8 mouse cellular contexts compared by ENCODE assay signal in the genomic region with DNA sequence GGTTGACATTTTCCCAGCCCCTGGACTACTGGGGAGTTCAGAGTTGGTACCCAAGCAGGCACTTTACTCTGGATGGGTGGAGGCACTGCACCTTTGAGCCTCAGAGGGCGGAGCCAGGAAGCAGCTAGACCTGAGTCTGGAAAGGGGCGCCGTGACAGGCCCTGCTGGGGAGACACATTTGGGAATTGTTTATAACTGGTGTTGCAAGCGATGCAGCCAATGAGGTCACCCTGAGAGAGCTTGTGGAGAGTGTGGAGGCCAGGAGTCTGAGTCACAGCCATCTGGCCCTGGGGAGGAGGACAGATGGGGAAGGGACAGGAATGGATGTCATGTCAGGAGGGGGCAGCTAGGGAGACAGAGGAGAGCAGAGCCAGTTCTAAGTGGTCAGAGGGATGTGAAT.
DNase-seq lines count a peak whose midpoint lies in the region; ATAC-seq and TF ChIP-seq lines count a peak whose summit lies in the region.

No protein-coding gene starts in this region.

- peak; percentile 83 for ATAC-seq in cerebellum, adult (ENCODE audit: insufficient number of reproducible peaks, low FRiP score, low TSS enrichment)
- ATAC-seq in limb, embryonic 14.5 days (ENCODE audit: low FRiP score, low read depth), result no peak

- 38% methylated on average over 4 of the region's 4 CpGs for WGBS in limb, embryonic 14.5 days

- no peak overlapping the region for H3K4me2 ChIP-seq in limb, embryonic 14.5 days (replicated peaks; ENCODE audit: low read depth, low read length, severe bottlenecking)

- H3K9me3 ChIP-seq in limb, embryonic 14.5 days (ENCODE audit: control insufficient read depth, low read length), result no peaks in the 10 kb centered on the region

- no peak for DNase-seq in cerebellum, postnatal 4 days (ENCODE audit: low spot score in 2 of 2)
- DNase-seq in 3134 (ENCODE audit: extremely low read depth, insufficient read length, low spot score), result peak; percentile 82
- peak; percentile 97 for DNase-seq in cerebellum, adult 9-10 months
- DNase-seq in heart, adult 9 months (ENCODE audit: low spot score in 2 of 2), result peak; percentile 82 to 83
- DNase-seq in limb, embryonic 14.5 days (ENCODE audit: low spot score), result no peak
- peak; percentile 73 for DNase-seq in retina, postnatal 1 day
- DNase-seq in layer of hippocampus, postnatal 10 days (ENCODE audit: low spot score in 2 of 2), result no peak

- H3K9ac ChIP-seq in limb, embryonic 14.5 days (ENCODE audit: low read depth, low read length, severe bottlenecking), result no peak overlapping the region

- H3K4me1 ChIP-seq in limb, embryonic 14.5 days (ENCODE audit: control insufficient read depth, insufficient read depth, low read length), result peaks cover 51% of the 10 kb centered on the region

- H3K4me3 ChIP-seq in limb, embryonic 14.5 days (replicated peaks; ENCODE audit: low read length), result no peak overlapping the region

- H3K27me3 ChIP-seq in limb, embryonic 14.5 days (ENCODE audit: control insufficient read depth, insufficient read depth, low read length), result no peaks in the 10 kb centered on the region

- H3K27ac ChIP-seq in limb, embryonic 14.5 days (replicated peaks; ENCODE audit: low read depth, low read length), result 0 out of 2 replicates have a peak overlapping the region, but pooled peaks have one; percentile 8

- TF ChIP-seq POLR2A in limb, embryonic 14.5 days (IDR thresholded peaks at IDR 0.05; ENCODE audit: borderline replicate concordance, extremely low read depth, insufficient read depth, insufficient read length), result no peak

- peaks cover 33% of the 10 kb centered on the region for H3K36me3 ChIP-seq in limb, embryonic 14.5 days (ENCODE audit: control insufficient read depth, insufficient read depth, low read length)

Comparison
In these comparisons a context has a peak if more than half of its experiments do, and no peak if none do; other contexts are left out.
1. DNase-seq: peak in 3134 (single experiment), cerebellum, adult 9-10 months (single experiment), heart, adult 9 months (2 of 2) and retina, postnatal 1 day (single experiment); none in cerebellum, postnatal 4 days (0 of 2), limb, embryonic 14.5 days (single experiment) and layer of hippocampus, postnatal 10 days (0 of 2).